Mouse (Mus musculus) mouse embryonic stem cell (cell line): ENCODE measurements at regions not wholly inside any gene's neighbourhood (a gene's known extent, or its start where the extent isn't known, plus 50 kb on each side); places are given as distances from the start of the nearest gene placed in this dataset.

ENCODE experiments used
- in situ Hi-C, 2 experiments: fragments of 300-500 bp; cut with MboI; formaldehyde crosslinking; loops; 1 replicate in 1 of 2; 3 replicates in 1 of 2; pipeline ENCODE4 v1.14.3; 2019 to 2020; ENCODE audit warnings: low sequenced_read_pairs in 2 of 2, low pct_unique_long_range_greater_than_20kb in 1 of 2, mixed read lengths in 1 of 2; ENCODE audit not compliant: unreplicated experiment in 1 of 2

DNA sequence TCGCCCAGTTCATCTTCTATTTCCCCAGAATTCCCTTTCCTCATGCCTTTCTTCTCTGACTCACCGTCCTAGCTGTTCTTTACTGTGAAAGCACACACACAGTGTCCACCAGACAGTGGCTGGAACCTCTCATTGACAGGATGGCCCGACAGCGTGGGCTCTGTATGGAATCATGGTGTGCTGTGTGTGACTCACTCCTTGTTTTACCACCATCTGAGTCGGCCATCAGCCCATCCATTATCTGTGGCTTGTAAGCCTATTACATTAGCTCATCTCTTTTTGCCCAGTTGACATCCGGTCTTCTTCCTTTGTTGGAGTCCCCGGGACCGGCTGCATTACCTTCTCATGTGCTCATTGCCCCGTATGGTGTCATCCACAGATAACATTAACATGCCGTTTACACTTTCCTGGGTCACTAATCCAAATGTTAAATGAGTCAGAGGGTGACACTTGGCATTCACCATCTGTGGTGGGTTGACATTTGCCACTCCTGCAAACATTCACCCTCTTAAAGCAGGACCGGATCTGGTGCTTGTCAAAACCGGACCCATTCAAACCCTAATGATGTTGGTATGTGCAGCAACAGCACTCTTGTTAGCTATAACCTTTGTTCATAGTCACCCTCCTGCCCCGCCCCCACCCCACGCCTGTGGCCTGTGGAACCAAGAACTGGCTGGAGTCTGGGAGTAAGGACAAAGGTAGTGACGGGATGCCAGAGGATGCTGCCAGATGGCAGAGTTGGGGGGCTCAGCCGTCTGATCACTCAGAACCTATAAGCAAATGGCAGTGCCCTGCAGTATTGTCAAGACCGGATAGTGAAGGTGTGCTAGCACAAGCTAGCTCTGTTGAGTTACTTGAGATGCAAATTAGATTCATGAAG is 113.7 kb upstream of the Gm10131 start:
- in situ Hi-C loops = no loop called here

GRCm38 (mm10) chr8:34222187-34222586 is 110.7 kb upstream of the Gm10131 start:
- in situ Hi-C loops = no loop called here
